Mouse (Mus musculus) G1E (cell line): ENCODE data around the gene Runx2. TPM values are rescaled to one million over a fixed set of nuclear protein-coding genes. Genes with fewer than 3 reads are reported as not detected.

Experiments
- ATAC-seq: 2 replicates; pipeline ENCODE4 v1.8.0; 2016; ENCODE audit warnings: mild to moderate bottlenecking; ENCODE audit not compliant: insufficient number of reproducible peaks, poor library complexity, low FRiP score, severe bottlenecking; ENCODE audit errors: extremely low read depth
- DNase-seq: peaks from one replicate; pipeline ENCODE4 v3.0.0; 2012; ENCODE audit warnings: low spot score
- H3K27me3 ChIP-seq: 2 replicates; pipeline ENCODE4 v1.6.1; 2012; ENCODE audit warnings: mild to moderate bottlenecking, low read length, inconsistent platforms; ENCODE audit not compliant: insufficient read depth
- H3K36me3 ChIP-seq: replicated peaks from 2 replicates; pipeline ENCODE3; 2012; ENCODE audit warnings: mild to moderate bottlenecking, inconsistent platforms
- H3K4me1 ChIP-seq: 2 replicates; pipeline ENCODE4 v1.6.1; 2012; ENCODE audit warnings: low read depth, low read length, inconsistent platforms, mixed read lengths; ENCODE audit not compliant: insufficient read depth
- H3K4me3 ChIP-seq: 2 replicates; pipeline ENCODE4 v1.5.1; 2012; ENCODE audit warnings: low read depth, mild to moderate bottlenecking, inconsistent platforms, low read length, moderate library complexity, mixed read lengths
- H3K9me3 ChIP-seq: replicated peaks from 2 replicates; pipeline ENCODE4 v1.6.1; 2012; ENCODE audit warnings: inconsistent platforms
- CTCF ChIP-seq: IDR thresholded peaks from 2 replicates; pipeline ENCODE4 v1.5.1; 2012; ENCODE audit warnings: low read depth, low read length, inconsistent platforms, mixed read lengths
- GATA1 ChIP-seq: IDR thresholded peaks from 2 replicates; pipeline ENCODE4 v1.6.1; 2012; ENCODE audit warnings: borderline replicate concordance, low read length, inconsistent platforms, mixed read lengths
- GATA2 ChIP-seq: IDR thresholded peaks from 2 replicates; pipeline ENCODE4 v1.6.1; 2012; ENCODE audit warnings: low read depth, low read length, inconsistent platforms, borderline replicate concordance
- POLR2AphosphoS5 ChIP-seq: IDR thresholded peaks from 2 replicates; pipeline ENCODE4 v1.6.1; 2012; ENCODE audit warnings: low read depth, low read length, inconsistent platforms; ENCODE audit not compliant: insufficient replicate concordance
- TAL1 ChIP-seq: conservative IDR thresholded peaks from 2 replicates; pipeline ENCODE4 v1.6.1; 2012; ENCODE audit warnings: low read depth, low read length, inconsistent platforms, mixed read lengths
- polyA plus RNA-seq: library from polyadenylated mRNA; stranded (reverse); fragments of >175 nt; gene quantifications from 2 replicates; pipeline ENCODE4 v1.2.3, GENCODE M21; 2012
- total RNA-seq, 2 experiments: library from RNA; stranded (forward) in 1 of 2; stranded (reverse) in 1 of 2; fragments of 200-1000 nt in 1 of 2; fragments of >200 nt in 1 of 2; fragmentation: Nextera tagmentation in 1 of 2; gene quantifications; 2 replicates each; pipeline ENCODE4 v1.2.3; 2014 to 2017

Gene Runx2
- total and polyA plus RNA-seq, 3 experiments: 0.05 to 2.0 (median 0.05) TPM

- ATAC-seq: no peak
- Histone ChIP-seq H3K4me1 (no peaks in the 10 kb centered on the region), H3K36me3 (no peaks in the 10 kb centered on the region), H3K27me3 (no peaks in the 10 kb centered on the region), H3K9me3 (peaks cover 16% of the 10 kb centered on the region), H3K4me3 (no peak overlapping the region)
- no peak for DNase-seq
- no peak for TF ChIP-seq GATA1
- no peak for TF ChIP-seq POLR2AphosphoS5
- no peak for TF ChIP-seq GATA2
- TF ChIP-seq CTCF: no peak
- TF ChIP-seq TAL1: no peak
These were observed 92.3 kb downstream of the Runx2 start for GRCm38 (mm10) chr17:44722103-44722792.

GRCm38 (mm10) chr17:44718591-44718990 lies 96.0 kb downstream of the Runx2 start:
- H3K4me1 ChIP-seq: no peaks in the 10 kb centered on the region
- TF ChIP-seq GATA1 (no peak), GATA2 (no peak), CTCF (no peak), POLR2AphosphoS5 (no peak), TAL1 (no peak)
- DNase-seq (no peak), ATAC-seq (no peak)
- no peaks in the 10 kb centered on the region for H3K36me3 ChIP-seq
- no peak overlapping the region for H3K4me3 ChIP-seq
- H3K9me3 ChIP-seq: peaks cover 8% of the 10 kb centered on the region; the same call in 1 of the 2 replicates
- no peaks in the 10 kb centered on the region for H3K27me3 ChIP-seq

GRCm38 (mm10) chr17:44718036-44718435 lies 96.6 kb downstream of the Runx2 start:
- TF ChIP-seq GATA1 (no peak), TAL1 (no peak)
- DNase-seq: no peak
- H3K4me3 ChIP-seq: no peak overlapping the region
- peaks cover 8% of the 10 kb centered on the region; the same call in 1 of the 2 replicates for H3K9me3 ChIP-seq
- no peak for ATAC-seq
- H3K4me1 ChIP-seq: no peaks in the 10 kb centered on the region
- H3K36me3 ChIP-seq: no peaks in the 10 kb centered on the region
- no peaks in the 10 kb centered on the region for H3K27me3 ChIP-seq

GRCm38 (mm10) chr17:44714116-44714515 lies 100.5 kb downstream of the Runx2 start:
- Histone ChIP-seq H3K9me3 (peaks cover 26% of the 10 kb centered on the region), H3K4me1 (no peaks in the 10 kb centered on the region), H3K4me3 (no peak overlapping the region), H3K27me3 (no peaks in the 10 kb centered on the region), H3K36me3 (no peaks in the 10 kb centered on the region)
- no peak for DNase-seq
- TF ChIP-seq TAL1: no peak
- TF ChIP-seq GATA1: no peak
- no peak for TF ChIP-seq POLR2AphosphoS5
- no peak for TF ChIP-seq GATA2
- TF ChIP-seq CTCF: no peak
- no peak for ATAC-seq

GRCm38 (mm10) chr17:44713404-44713803 lies 101.2 kb downstream of the Runx2 start:
- no peak overlapping the region for H3K4me3 ChIP-seq
- TF ChIP-seq CTCF (no peak), GATA2 (no peak), GATA1 (no peak), TAL1 (no peak), POLR2AphosphoS5 (no peak)
- no peaks in the 10 kb centered on the region for H3K36me3 ChIP-seq
- ATAC-seq: no peak
- peaks cover 28% of the 10 kb centered on the region for H3K9me3 ChIP-seq
- H3K27me3 ChIP-seq: no peaks in the 10 kb centered on the region
- no peaks in the 10 kb centered on the region for H3K4me1 ChIP-seq
- no peak for DNase-seq

GRCm38 (mm10) chr17:44709516-44710252 lies 104.9 kb downstream of the Runx2 start:
- ATAC-seq (no peak), DNase-seq (no peak)
- Histone ChIP-seq H3K4me3 (no peak overlapping the region), H3K27me3 (no peaks in the 10 kb centered on the region), H3K36me3 (no peaks in the 10 kb centered on the region), H3K9me3 (peaks cover 41% of the 10 kb centered on the region), H3K4me1 (no peaks in the 10 kb centered on the region)
- TF ChIP-seq POLR2AphosphoS5: no peak
- no peak for TF ChIP-seq TAL1
- TF ChIP-seq GATA2: no peak
- no peak for TF ChIP-seq CTCF
- TF ChIP-seq GATA1: no peak
